Mouse (Mus musculus): ENCODE results near the gene Zfyve1. TPM values are rescaled to one million over a fixed set of nuclear protein-coding genes. Genes with fewer than 3 reads are reported as not detected.

The Zfyve1 gene
- polyA plus RNA-seq, 3 experiments from 2014 or later: 10.3 to 16.8 (median 10.3) TPM

DNA sequence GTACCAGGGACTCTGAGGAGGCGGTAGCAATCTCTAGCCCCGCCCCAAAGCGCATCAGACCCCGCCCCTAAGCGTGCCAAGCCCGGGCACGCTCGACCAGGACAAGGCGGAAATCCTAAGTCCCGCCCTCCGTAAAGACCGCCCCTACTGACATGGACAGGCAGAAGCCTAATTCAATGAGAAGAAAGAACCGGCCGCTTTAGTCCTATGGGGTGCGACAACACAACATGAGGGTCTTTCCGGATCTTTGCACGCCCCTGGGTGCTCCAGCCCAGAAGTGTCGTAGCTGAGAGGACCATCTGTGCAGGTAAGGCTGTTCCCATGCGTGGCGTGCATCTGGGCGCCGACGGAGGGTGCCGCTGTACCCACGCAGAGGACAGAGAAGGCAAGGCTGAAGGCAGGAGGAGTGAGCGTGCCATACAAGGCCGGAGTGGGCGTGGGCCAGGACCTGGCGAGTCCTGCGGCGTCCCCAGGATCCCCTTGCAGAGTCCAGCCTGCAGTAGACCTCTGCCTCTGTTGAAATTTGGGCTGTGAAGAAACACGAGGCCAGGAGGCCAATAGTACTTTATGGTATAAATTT is 76.6 kb downstream of the Zfyve1 start, which contains the start of gene Dcaf4:
Gene Dcaf4 (plus strand): TSS at position 156 of the 580 bp plus-strand sequence.
- peak; percentile 99 for ATAC-seq

GRCm38 (mm10) chr12:83517580-83517979 is 79.4 kb downstream of the Zfyve1 start:
- no peak for ATAC-seq

DNA sequence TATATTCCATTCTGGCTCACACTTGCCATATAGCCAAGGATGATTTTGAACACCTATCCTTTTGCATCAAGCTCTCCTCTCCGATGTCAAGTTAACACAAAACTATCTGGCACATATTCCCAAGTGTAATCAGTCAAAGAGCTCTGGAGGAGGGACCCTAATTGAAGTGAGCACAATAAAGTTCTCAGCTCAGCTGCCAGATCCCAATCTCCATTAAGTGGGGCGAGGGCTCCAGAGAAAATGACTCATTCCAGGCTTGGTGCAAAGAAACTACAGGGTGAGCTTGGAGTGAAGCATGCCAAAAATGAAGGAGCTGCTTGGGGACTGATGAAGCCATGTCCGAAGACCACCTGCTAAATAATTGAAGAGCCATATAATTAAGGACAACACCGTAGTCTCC is 82.8 kb downstream of the Zfyve1 start:
- ATAC-seq: no peak

GRCm38 (mm10) chr12:83513185-83513584 is 83.8 kb downstream of the Zfyve1 start:
- ATAC-seq: no peak

- ATAC-seq: no peak
Measured at GRCm38 (mm10) chr12:83512783-83513182, 84.2 kb downstream of the Zfyve1 start.

GRCm38 (mm10) chr12:83510586-83510985 is 86.4 kb downstream of the Zfyve1 start:
- ATAC-seq: no peak

GRCm38 (mm10) chr12:83506543-83506942 is 90.5 kb downstream of the Zfyve1 start:
- ATAC-seq: no peak

DNA sequence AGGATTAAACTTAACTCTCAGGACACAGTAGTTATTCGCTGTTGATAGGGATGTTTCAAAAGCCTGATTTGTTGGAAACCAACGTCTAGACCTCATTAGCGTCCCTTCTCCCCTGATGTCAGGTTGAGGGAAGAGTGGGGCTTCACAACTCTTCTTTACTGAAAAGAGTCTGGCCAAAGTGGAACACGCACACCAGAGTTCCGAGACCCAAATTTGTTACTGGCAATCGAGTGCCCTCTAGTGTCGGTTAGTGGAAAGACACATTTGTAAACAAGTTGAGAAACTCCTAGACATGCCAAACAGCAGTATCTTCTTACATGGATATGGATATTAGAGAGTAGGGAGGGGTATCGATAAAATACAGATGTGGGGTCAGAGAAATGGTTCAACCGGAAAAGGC is 94.8 kb downstream of the Zfyve1 start:
- no peak for ATAC-seq

DNA sequence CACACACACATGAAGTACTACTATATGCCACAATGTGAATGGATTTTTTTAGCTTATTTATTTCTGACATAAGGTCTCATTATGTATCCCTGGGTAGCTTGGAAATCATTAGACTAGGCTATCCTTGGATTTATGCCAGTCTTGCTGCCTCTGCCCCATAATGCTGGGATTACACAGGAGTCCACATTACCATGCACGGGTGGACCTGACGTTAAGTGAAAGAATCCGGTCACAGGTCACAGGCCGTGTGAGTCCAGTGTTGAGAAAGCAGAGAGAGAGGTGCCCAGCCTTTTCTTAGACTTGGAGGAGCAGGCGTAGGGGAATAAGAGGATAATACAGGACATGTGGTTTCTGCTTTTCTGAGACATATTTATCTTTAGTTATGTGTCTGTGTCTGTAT is 97.8 kb downstream of the Zfyve1 start:
- no peak for ATAC-seq

DNA sequence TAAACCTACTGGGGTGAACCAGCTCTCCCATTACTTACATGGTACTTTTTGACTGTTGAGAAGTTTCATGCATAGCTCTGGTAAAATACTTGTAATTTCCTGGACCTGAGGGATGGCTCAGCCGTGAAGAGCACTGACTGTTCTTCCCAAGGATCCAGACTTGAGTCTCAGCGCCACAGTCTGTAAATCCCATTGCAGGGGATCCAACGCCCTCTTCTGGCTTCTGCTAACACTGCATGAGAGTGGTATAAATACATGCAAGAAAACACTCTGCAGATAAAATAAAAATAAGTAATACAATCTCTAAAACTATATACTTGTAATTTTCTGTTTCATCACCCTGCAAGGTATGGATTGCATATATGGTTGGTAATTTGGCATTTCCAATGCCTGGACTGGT is 99.1 kb downstream of the Zfyve1 start:
- ATAC-seq: no peak

- ATAC-seq: no peak
Measured at GRCm38 (mm10) chr12:83496736-83497135, 100.3 kb downstream of the Zfyve1 start.

Other genes starting within 250 kb of the Zfyve1 start
- gene Dpf3, start 109.5 kb downstream of the Zfyve1 start, polyA plus RNA-seq (2017; shearing (Covaris generic)): under 1 TPM in 1 of 3 experiments, not detected in 2; 0.40 TPM
- 10 to 100 TPM; 16.4 to 30.7 (median 21.4) TPM for gene Dcaf4, start 76.8 kb downstream of the Zfyve1 start, polyA plus RNA-seq (2017; shearing (Covaris generic))
- gene Rbm25, start 34.0 kb upstream of the Zfyve1 start, polyA plus RNA-seq (2017; shearing (Covaris generic)): 100 to 1,000 TPM; 332 to 633 (median 429) TPM
- 100 to 1,000 TPM in 2 of 3 experiments, 10 to 100 TPM in 1; 88.9 to 115 (median 110) TPM for gene Psen1, start 90.9 kb upstream of the Zfyve1 start, polyA plus RNA-seq (2017; shearing (Covaris generic))
- not detected for gene Papln, start 166.4 kb upstream of the Zfyve1 start, polyA plus RNA-seq (2017; shearing (Covaris generic))

Data from inflammation-experienced regulatory T-cells, adult 6 months (primary cell).